Mouse (Mus musculus) MEL-GATA-1-ER (cell line): Measurements from ENCODE around the gene Epha3.

Experiments used
- DNase-seq: peaks from one replicate; pipeline ENCODE4 v3.0.0-alpha.2; 2012; ENCODE audit warnings: low read depth; ENCODE audit errors: extremely low read depth

Epha3 gene

DNA sequence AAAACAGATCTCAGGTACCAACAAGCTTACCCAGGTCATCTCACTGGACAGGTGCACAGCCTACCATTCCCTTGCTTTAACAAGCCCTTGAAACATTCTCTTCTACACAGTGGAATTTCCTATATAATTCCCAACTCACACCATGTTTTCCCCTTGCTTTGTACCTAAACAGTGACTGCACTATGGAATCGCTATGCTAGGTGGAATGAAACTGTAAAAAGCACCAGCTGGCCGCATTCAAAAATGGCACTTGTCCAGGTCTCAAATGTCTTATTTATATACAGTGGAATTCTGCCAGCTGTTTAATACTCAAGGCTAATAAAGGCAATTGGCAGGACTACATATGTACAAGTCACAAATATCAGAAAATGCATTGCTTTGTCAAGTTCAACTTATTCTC, 71.9 kb downstream of the Epha3 start:
- no peak for DNase-seq

DNA sequence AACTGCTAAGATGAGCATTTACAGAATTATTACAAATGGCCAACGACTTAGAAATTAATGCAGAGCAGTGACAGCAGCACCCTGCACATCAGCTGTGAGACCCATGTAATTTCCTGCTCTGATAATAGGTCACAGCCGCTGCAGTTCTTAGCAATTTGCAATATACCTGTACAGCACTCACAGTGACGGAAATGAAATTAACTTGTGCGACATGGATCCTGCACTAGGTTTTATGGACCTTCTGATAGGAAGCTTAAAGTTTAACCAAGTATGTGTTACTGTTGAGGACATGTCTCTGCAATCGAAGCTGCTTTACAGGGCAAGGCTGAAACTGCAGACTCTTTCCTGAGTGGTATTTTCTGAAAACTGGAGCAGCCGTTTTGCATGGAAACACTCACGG, 80.4 kb downstream of the Epha3 start:
- no peak for DNase-seq

DNA sequence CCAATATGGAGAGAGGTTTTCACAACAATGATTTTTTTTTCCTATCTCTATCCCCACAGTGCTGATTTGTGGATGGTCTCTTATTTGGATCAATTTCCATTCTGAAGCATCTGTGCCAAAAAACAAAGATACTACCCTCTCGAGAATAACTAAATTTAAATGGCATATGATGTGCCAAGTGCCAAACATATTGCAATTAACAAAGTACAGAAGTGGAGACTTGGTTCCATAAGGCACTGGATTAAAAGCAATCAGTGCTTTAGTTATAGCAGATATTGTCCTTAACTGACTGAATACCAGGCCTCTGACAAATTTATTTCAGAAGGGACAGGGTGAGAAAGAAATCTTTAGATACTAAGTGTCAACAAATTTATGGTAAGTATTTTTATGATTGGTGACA, 81.9 kb downstream of the Epha3 start:
- DNase-seq = no peak

DNA sequence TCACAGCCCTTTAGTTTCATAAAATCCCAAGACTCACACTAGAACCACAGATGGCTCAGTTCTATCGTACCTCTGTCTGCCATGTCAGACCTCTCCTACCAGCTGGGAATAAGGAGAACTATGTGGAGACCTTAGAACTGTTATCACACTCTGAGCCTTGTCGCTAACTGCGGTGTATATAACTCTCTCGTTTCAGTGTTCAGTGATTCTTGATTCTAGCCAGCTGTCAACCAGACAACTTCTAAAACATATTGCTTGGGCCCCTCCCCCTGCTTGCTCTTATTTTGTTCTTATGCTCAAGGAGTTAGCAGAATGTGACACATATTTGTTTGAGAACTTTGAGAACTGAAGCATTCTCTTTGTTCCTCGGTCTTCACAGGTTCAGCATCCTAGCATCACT, 83.8 kb downstream of the Epha3 start:
- DNase-seq = no peak

DNA sequence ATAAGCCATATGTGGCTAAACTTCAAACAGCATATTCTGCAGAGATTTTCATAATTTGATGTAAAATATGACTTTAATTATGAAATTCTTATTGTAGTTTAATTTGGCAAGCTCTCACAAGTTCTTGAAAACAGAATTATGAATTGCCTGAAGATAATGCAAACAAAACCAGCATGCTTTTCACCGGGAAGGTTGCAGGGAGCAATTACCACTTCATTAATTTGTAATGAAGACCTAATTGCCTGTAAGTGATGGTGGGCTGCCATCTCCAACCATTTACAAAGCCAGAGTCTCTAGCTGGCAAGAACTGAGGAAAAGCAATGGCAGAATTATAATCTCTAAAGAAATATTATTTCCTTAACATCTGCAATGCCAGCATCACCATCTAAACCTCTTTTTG, 86.2 kb downstream of the Epha3 start:
- no peak for DNase-seq

DNA sequence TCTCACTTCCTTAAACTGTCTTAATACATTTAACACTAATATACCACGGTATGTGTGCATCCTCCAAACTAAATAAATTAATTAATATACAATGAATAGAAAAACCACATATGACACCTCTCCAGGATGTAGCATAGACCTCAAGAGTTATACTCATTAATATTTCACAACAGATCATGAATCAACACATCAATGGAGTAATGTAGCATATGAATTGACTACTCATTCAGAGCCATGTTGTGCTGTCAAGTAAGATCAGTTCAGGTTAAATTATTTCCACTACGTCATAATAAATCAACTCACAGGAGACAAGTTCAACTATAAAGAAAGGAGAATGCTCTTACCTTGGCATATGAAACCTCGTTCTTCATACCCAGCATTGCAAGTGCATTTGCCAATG, 91.4 kb downstream of the Epha3 start:
- no peak for DNase-seq

DNA sequence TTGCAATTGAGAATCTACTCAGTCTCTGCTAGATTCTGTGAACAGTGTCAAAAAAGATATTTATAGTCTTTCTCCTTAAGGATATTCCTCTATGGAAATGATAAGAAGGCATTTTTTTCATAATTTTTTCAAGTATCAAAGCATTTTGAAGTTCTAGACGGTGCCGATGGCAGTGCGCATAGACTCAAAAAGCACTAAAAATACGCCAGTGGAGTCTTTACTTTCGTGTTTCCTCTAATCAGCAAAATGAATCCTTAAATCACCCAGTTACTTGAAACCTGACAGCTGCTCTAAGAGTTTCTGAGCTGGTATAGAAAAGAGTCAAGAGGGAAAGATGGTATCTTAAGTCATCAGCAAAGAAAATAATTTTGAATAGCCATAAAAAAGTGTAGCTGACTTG, 96.4 kb downstream of the Epha3 start:
- DNase-seq = no peak

DNA sequence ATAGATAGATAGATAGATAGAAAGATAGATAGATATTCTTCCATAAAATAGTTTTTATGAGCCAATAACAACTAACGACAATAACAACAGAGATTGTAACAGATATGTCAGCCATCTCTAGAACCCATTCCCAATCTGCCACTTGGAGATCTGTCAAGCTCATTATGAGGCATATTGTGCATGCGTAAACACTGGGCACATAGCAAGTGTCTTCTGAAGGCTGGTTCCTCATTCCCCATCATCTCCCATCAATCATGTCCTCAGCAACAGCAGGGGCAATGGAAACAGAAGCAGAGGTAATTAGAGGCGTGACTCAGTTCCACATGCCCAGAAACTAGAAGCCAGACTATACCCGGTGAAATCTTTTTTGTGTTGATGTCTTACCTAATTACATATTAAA, 102.8 kb downstream of the Epha3 start:
- DNase-seq = no peak

DNA sequence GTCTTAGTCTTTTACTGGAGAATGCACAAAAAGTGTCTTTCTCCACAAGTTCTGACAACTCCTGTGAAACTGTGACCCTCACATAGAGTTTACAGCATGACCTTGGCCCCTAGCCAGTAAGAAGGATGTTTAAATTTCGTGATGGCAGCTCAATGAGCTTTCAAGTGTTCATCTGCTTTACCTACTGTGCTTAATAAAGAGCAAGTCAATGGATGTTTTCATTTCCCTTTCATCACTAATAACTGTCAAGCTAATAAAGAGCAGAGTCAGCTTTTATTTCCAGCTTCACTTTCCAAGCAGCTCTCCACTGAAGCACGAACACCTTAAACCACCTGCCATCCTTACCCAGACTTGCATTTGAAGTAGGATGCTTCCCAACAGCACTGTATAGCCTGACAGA, 103.9 kb downstream of the Epha3 start:
- DNase-seq = no peak

DNA sequence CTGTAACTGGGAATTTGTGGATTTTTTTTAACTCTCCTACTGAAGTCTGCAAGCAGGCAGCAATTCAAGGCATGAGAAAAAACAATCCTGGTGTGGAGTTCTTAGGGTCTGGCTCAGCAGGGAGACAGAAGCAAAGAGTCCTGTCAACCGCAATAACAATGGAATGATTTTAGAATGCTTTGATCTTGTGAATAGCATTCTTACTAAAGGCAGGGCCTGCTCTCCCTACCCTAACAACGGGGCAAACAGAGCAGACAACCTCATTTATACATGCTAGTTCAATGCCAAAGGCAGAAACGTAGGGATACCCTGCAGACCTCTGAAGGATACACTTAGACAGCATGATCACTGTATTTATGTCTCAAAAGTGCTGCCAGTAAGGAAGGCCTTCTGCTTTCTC, 110.9 kb downstream of the Epha3 start:
- no peak for DNase-seq

DNA sequence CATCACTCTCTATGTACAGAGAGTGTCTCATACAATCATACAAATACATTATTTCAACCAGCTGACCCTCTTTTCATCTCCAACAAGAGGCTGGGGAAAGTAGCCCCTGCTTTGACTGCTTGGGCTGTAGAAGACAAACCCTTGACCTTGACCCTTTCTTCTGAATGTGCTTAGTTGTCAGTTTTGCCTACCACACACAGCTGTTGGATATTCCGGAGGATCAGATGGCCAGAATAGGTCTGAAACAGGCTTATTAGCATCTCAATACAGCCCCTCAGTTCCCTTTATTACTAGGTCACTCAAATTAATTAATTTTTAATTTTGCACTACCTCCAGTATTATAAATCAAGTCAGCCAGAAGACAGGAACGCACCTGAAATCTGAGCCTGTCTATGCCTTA, 116.2 kb downstream of the Epha3 start:
- DNase-seq = no peak

DNA sequence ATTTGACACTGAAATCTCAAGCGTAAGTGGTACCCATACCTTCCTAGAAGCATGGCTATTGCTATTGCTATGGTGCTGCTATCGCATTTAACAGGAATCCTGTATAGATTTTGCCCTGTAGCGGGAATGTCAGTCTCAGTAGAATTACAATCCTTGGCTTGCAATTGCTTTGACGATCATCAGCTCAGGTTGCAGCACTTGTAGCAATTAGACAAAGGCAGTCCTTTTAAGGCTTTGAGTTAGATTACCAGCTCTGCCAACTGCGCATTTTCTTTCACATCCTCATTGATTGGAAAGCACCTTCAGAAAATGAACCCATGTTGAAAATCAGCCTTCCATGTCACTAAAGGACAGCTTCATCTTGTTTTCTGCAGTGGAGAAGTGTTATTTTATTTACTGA, 118.5 kb downstream of the Epha3 start:
- no peak for DNase-seq

DNA sequence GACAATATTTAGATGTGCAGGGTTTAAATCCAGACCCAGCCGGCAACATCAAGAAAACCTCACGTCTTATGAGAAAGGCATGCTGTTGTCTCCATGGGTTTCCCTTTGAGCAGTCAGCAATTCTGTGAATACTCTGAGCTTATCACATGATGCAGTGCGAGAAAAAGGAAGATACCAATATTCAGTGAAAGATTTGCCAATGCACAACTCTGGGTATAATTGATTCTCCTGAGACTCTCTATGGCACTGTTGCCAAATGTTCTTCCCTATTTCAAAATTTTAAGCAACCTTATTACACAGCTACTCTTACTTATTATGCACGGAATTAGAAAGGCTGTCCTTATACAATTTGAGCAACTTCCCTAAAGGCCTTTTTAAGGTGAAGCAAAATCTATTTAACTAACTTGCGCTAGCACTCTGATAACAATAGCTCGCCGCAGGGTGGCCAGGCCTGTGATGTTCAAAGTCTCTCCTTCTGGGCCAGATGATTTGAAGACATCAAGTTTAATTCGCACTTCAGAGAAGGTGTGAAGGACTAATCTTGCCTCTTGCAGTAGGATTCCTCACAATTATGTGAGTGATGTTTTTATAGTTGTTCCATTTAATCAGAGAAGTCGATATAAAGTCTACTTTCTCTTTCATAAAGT, 120.6 kb downstream of the Epha3 start:
- no peak for DNase-seq

DNA sequence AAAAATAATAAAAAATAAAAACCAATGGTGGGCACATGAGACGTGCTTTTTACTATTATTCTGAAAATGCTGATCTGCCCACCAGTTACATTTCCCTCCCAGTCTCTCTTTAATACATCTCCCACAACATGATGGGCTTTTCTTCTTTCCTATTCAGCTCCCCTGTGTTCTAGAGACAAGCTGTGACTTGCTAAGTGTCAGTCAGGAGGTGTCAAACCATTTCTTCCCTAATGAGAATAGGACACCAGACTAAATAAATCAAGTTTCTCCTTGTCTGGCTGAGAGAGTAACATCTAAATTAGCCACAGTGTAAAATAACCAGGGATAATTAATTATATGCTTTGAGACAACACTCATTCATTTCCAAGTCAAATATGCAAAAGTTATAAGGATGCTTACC, 144.7 kb downstream of the Epha3 start:
- DNase-seq = no peak

DNA sequence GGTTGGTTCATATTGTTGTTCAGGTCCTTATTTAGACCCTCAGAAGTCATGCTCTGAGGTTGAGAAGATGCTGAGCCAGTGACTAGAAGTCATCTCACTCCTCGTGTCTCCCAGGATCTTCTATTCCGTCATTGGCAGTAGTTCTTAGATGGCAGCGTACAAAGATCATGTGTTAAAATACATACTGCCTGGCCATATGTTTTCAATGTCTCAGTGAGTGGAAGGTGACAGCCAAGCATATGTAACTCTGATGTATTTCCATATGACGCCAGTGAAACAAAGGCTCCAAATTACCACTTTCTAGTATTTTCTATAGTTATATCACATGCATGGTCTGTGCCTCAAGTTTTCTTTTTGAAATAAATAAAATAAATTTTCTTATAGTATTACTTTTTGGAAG, 146.7 kb downstream of the Epha3 start:
- DNase-seq = no peak

DNA sequence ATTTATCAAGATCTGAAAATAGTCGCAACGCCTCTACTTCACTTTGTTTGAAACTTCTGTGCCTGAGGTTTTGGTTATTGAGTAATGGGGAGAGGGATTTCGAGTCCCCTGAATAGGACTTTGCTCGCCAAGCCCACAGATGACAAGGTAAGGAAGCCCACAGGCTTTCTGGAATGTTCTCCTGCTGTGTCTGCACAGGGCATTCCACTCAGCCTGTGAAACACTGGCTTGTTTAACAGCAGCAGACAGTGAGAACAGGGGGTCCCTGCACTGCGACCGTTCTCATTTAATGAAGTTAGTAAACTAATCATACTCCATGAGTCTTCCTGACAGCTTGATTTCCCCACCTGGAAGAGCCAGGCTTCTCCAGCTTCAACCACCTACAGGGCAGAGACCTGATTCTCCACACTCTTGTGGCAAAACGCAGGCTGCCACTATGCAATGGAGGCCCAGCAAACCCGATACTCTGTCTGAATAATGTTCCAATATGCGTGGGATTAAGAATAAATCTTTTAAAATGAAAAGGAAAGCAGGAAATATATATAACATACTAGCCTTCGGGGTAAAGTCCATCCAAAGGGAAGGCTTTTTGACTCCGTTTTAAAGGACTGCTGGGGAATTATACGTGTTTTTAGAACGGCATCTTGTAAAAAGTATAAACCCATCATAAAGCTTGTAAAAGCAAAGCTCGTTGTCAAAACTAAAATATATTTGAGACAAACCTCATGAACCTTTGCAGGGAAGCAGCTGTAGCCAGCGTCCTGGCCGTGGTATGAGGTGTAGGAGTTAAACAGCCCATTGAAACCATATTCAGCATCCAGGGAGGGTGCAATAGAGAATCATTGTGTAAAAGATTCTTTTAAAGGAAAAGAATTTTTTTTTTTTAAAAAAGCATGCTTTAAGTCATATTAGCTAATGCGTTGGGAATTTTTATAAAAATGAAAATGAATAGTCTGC, 156.8 kb downstream of the Epha3 start:
- DNase-seq = no peak

DNA sequence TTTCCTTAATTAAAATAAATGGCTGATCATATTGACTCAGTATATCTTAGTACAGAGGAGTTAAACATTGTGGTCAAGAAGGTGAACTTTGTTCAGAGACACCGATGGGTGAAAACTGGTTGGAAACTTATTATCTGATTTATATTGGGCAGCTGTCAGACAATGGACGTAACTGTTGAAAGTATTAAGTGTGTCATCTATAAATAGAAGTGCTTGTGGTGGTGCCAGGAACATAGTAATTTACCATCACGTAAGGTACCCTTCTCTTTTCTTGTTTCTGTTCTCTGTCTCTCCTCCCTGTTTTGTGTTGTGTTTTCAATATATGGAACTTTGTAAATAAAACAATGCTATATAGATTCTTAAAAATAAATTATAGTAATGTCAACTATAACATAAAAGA, 174.6 kb downstream of the Epha3 start:
- no peak for DNase-seq

DNA sequence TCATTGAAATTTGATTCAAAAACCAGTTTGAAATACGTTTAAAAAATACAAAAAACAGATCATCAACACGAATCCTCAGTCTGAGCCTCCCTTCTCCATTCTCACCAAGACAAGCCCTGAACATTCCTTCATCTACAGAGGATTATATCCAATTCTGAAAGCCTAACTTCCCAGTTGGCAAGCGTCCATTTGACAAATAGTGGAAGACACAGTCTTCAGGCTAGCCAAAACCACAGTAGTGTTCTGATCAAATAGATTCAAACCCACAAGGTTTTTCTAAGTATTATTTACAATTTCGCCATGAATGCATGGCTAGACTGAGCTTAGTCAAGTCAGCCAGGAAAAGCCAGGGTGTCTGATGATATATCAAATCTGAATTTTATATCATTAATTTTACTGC, 179.8 kb downstream of the Epha3 start:
- no peak for DNase-seq

DNA sequence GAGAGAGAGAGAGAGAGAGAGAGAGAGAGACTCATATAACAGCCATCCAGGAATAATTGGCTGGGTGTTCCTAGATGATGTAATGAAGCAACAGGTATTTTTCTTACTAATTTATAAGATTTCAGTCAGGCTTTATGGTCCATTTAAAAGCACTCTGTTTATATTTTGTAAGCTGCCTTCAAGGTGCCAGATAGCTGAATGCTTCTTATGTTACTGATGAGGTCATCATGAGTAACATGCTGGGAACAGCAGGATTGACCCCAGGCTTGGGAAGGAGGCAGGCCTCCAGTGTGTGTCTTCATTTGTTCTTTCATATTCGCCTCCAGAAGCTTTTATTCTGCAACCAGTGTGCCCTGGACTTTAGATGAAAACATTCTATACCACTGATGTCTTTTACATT, 189.5 kb downstream of the Epha3 start:
- no peak for DNase-seq

DNA sequence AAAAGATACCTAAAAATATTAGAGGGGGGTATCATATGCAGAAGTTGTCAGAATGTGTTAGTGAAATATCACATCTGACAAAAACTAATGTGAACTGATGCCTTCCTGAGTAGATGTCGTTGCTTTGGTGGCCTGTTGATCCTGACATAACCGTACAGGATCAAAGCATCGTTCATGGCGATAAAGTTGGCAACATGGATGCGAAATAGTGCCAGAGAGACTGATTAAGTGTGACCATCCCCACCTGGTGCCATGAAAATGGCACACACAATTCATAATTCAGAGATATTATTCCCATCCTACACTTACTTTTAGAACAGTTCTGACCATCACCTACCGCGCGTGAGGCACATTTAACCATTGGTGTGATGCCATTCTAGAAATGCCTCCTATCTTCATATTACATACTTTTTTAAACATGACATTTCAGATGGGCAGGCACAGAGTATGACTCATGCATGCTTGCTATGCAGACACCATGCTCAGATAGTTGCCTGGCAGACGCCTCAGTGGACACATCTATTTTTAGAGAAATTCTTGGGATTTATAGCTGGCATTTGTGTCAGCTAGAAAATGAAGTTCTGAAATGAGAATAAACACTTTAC, 190.6 kb downstream of the Epha3 start:
- DNase-seq = no peak

DNA sequence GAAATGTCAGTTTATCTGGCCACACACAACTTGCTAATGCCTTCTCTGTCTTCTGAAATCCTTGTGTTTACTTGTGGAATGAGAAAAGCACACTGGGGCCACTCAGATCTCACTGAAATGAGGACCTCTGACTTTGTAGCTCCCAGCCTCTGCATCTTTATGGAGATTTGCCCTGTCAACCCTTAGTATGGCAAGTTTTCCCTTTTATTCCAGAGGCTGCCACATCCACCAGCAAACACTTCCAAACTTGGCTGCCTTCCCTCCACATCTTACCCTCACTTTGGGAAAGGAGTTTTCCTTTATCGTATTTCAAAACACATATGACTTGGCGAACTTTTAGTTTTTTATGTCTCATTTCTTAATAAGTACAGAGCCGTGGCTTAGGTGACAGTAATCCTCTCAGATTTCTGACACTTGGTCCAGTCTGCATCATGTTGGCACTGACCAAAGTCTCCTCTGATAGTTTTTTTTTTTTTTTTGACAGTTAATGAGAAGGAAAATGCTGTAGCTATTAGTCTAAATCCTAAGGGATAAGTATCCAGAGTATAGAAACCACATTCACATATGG, 198.0 kb downstream of the Epha3 start:
- DNase-seq = no peak

DNA sequence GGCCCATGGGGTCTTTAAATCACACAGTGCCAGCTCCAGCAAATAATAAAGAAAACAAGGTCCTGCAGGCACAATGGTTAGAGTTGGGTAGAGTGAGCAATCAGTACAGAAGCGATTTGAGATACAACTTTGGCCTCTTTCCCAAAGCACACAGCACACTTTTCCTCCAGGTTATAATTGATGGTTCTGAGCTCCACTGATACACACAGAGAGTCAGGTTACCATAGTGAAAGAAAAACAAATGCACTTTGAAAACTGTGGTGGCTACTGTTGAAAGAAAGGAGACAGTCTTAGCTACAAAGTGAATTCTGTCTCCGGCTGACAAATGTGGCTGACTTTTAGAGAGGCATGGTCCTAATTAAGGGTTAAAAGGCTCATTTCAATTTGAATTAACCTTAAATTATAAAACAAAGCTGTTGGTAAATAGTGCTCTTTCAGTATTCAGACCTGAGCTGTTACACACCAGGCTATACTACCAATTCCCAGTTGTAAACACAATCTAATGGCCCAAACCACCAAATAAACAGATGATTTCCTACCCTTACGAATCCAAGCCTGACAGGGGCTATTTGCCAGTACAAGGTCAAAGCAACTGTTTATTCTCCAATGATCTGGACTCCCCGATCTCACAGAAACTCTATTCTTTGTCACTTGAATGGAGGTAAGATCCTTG, 205.5 kb downstream of the Epha3 start:
- DNase-seq = no peak
